Mouse (Mus musculus) ES-E14 (cell line): ENCODE measurements around the gene Raver1.

Source experiments
- CHD2 ChIP-seq: IDR thresholded peaks from 2 replicates; pipeline ENCODE4 v1.6.1; 2014; ENCODE audit warnings: mild to moderate bottlenecking, low read depth, low read length, inconsistent platforms
- ZC3H11A ChIP-seq: IDR thresholded peaks from 2 replicates; pipeline ENCODE4 v1.6.1; 2012; ENCODE audit warnings: low read depth, mild to moderate bottlenecking, inconsistent platforms, low read length, borderline replicate concordance
- ZNF384 ChIP-seq: IDR thresholded peaks from 2 replicates; pipeline ENCODE4 v1.6.1; 2012; ENCODE audit warnings: low read depth, low read length, inconsistent platforms

DNA sequence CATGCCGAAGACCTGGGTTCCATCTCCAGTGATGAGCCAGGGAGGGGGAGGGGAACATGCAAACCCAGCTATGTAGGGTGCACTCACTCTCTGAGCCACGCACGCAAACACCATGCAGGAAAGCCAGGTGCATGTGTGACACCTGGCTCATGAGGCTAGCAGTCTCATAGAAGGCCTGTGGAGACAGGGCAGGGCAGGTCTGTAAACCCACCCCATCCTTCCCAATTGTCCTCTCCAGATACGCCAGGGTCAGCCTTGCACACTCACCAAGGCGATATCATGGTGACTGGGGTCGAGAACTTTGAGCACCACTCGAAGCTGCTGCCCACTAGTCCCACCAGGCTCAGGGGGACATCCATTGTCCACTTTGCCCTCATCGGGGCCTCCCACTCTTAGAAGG is 23.3 kb upstream of the Raver1 start:
- TF ChIP-seq CHD2 (no peak), ZC3H11A (no peak), ZNF384 (no peak)
